In genomic region chr16:18733100-18733956, GRCm38 (mm10) we compare ENCODE assay signal across 9 mouse cellular contexts. TPM values are rescaled to one million over a fixed set of nuclear protein-coding genes. Genes with fewer than 3 reads are reported as not detected.
A peak's percentile ranks its signal among the peaks of the same experiment; 100 is the strongest.
DNase-seq lines count a peak whose midpoint lies in the region; ATAC-seq and TF ChIP-seq lines count a peak whose summit lies in the region.
"Had no signal": no experiment of that assay in that cellular context is flagged by ENCODE, and none has a peak within 500 bp of the region (broad histone marks: within the 10 kb centered on the region; RNA-seq: fewer than 3 reads in every experiment).

No protein-coding gene starts in this region.

- H3K36me3 ChIP-seq in intestine, embryonic 16.5 days (ENCODE audit: control insufficient read depth, insufficient read depth, low read length): no peaks in the 10 kb centered on the region
- no peaks in the 10 kb centered on the region for H3K36me3 ChIP-seq in lung, embryonic 14.5 days (ENCODE audit: insufficient read depth)
- H3K36me3 ChIP-seq in forebrain, embryonic 13.5 days (ENCODE audit: poor library complexity, severe bottlenecking): no peaks in the 10 kb centered on the region
- H3K36me3 ChIP-seq: hindbrain, embryonic 15.5 days had no signal

- peak overlapping the region; percentile 25 for H3K4me3 ChIP-seq in cortical plate, adult 2 months (ENCODE audit: insufficient read depth, low read length)
- peak overlapping the region; percentile 4 for H3K4me3 ChIP-seq in intestine, embryonic 16.5 days (ENCODE audit: low read length)
- H3K4me3 ChIP-seq in lung, embryonic 14.5 days (ENCODE audit: low read depth, low read length): no peak overlapping the region
- H3K4me3 ChIP-seq in forebrain, embryonic 13.5 days: no peak overlapping the region
- H3K4me3 ChIP-seq: hindbrain, embryonic 15.5 days had no signal

- WGBS in intestine, embryonic 16.5 days: 41% methylated on average over 20 of the region's 20 CpGs
- WGBS in lung, embryonic 14.5 days: 42% methylated on average over 20 of the region's 20 CpGs
- 70% methylated on average over 20 of the region's 20 CpGs for WGBS in forebrain, embryonic 13.5 days

- no peaks in the 10 kb centered on the region for H3K27me3 ChIP-seq in intestine, embryonic 16.5 days (replicated peaks; ENCODE audit: control insufficient read depth, insufficient read depth, low read length)
- no peaks in the 10 kb centered on the region for H3K27me3 ChIP-seq in lung, embryonic 14.5 days (ENCODE audit: insufficient read depth, low read length)
- no peaks in the 10 kb centered on the region for H3K27me3 ChIP-seq in forebrain, embryonic 13.5 days
- H3K27me3 ChIP-seq: hindbrain, embryonic 15.5 days had no signal

- 0 out of 2 replicates have a peak overlapping the region, but pooled peaks have one; percentile 2 for H3K27ac ChIP-seq in cortical plate, adult 2 months (ENCODE audit: insufficient read depth, low read length)
- H3K27ac ChIP-seq in intestine, embryonic 16.5 days (ENCODE audit: low read length): no peak overlapping the region
- peak overlapping the region; percentile 50; the same call in 1 of the 2 replicates for H3K27ac ChIP-seq in lung, embryonic 14.5 days (ENCODE audit: low read depth)
- H3K27ac ChIP-seq in forebrain, embryonic 13.5 days: no peak overlapping the region
- H3K27ac ChIP-seq: hindbrain, embryonic 15.5 days had no signal

- no peaks in the 10 kb centered on the region for H3K9me3 ChIP-seq in intestine, embryonic 16.5 days (ENCODE audit: control insufficient read depth, low read length)
- H3K9me3 ChIP-seq in lung, embryonic 14.5 days (ENCODE audit: low read depth, low read length): no peaks in the 10 kb centered on the region
- H3K9me3 ChIP-seq in forebrain, embryonic 13.5 days (replicated peaks): no peaks in the 10 kb centered on the region
- H3K9me3 ChIP-seq: hindbrain, embryonic 15.5 days had no signal

- ATAC-seq in intestine, embryonic 16.5 days: peak; percentile 65
- peak; percentile 67 for ATAC-seq in lung, embryonic 14.5 days (ENCODE audit: insufficient read depth)
- no peak for ATAC-seq in forebrain, embryonic 13.5 days

- no peak for TF ChIP-seq CTCF in cortical plate, adult 2 months (IDR thresholded peaks at IDR 0.05; ENCODE audit: extremely low read depth, insufficient read depth, low read length)
- no peak for TF ChIP-seq CTCF in lung, embryonic 14.5 days (IDR thresholded peaks at IDR 0.05; ENCODE audit: low read depth)

- peak overlapping the region; percentile 36 for H3K4me2 ChIP-seq in intestine, embryonic 16.5 days (ENCODE audit: low read depth, low read length)
- H3K4me2 ChIP-seq in lung, embryonic 14.5 days: peak overlapping the region; percentile 43; the same call in 1 of the 2 replicates
- H3K4me2 ChIP-seq in forebrain, embryonic 13.5 days: no peak overlapping the region
- H3K4me2 ChIP-seq: hindbrain, embryonic 15.5 days had no signal

- TF ChIP-seq POLR2A in cortical plate, adult 2 months (IDR thresholded peaks at IDR 0.05; ENCODE audit: extremely low read depth, insufficient read depth, low read length): no peak

- H3K9ac ChIP-seq in intestine, embryonic 16.5 days (ENCODE audit: low read depth, low read length): peak overlapping the region; percentile 15; the same call in 1 of the 2 replicates
- H3K9ac ChIP-seq in lung, embryonic 14.5 days: no peak overlapping the region
- no peak overlapping the region for H3K9ac ChIP-seq in forebrain, embryonic 13.5 days
- H3K9ac ChIP-seq: hindbrain, embryonic 15.5 days had no signal

- peak; percentile 49 for DNase-seq in embryo, embryonic 10 days (ENCODE audit: low spot score)
- DNase-seq in embryo, embryonic 9.5 days (ENCODE audit: extremely low spot score): no peak
- DNase-seq in lung, embryonic 14.5 days: peak; percentile 68
- no peak for DNase-seq in urinary bladder, postnatal 14 days (ENCODE audit: low spot score)
- no peak for DNase-seq in thymus, postnatal 10 days (ENCODE audit: low spot score in 2 of 2)

- H3K4me1 ChIP-seq in cortical plate, adult 2 months (ENCODE audit: control insufficient read depth, insufficient read depth, low read length): no peaks in the 10 kb centered on the region
- H3K4me1 ChIP-seq in intestine, embryonic 16.5 days (ENCODE audit: control insufficient read depth, insufficient read depth, low read length): no peaks in the 10 kb centered on the region
- H3K4me1 ChIP-seq in lung, embryonic 14.5 days (ENCODE audit: insufficient read depth): no peaks in the 10 kb centered on the region
- no peaks in the 10 kb centered on the region for H3K4me1 ChIP-seq in forebrain, embryonic 13.5 days
- H3K4me1 ChIP-seq: hindbrain, embryonic 15.5 days had no signal

RNA-seq across cellular contexts. Expression of gene Cldn5, which starts 43.3 kb away (rescaled TPM):
- 88.0 and 88.9 TPM in 2 replicates for polyA plus RNA-seq in cortical plate, adult 2 months (2012; rRNA removed)
- 26.0 and 27.2 TPM in 2 replicates for polyA plus RNA-seq in intestine, embryonic 16.5 days (2015; fragmentation: Nextera tagmentation; extraction: Ambion mirVana)
- polyA plus RNA-seq in lung, embryonic 14.5 days (2014; fragmentation: Nextera tagmentation; extraction: Ambion mirVana): 94.1 and 105 TPM in 2 replicates
- 44.6 and 53.2 TPM in 2 replicates for polyA plus RNA-seq in forebrain, embryonic 13.5 days (2015; fragmentation: Nextera tagmentation; extraction: Ambion mirVana)

Comparison
In these comparisons a context has a peak if more than half of its experiments do, and no peak if none do; other contexts are left out.
1. DNase-seq: peak in embryo, embryonic 10 days (single experiment) and lung, embryonic 14.5 days (single experiment); none in embryo, embryonic 9.5 days (single experiment), urinary bladder, postnatal 14 days (single experiment) and thymus, postnatal 10 days (0 of 2).
2. H3K27ac ChIP-seq: peak in cortical plate, adult 2 months (single experiment) and lung, embryonic 14.5 days (single experiment); none in intestine, embryonic 16.5 days (single experiment) and forebrain, embryonic 13.5 days (single experiment).
3. H3K4me3 ChIP-seq: peak in cortical plate, adult 2 months (single experiment) and intestine, embryonic 16.5 days (single experiment); none in lung, embryonic 14.5 days (single experiment) and forebrain, embryonic 13.5 days (single experiment).